Mouse (Mus musculus) heart, postnatal 0 days (tissue): ENCODE measurements around the gene AC131692.1. TPM values are rescaled to one million over a fixed set of nuclear protein-coding genes. Genes with fewer than 3 reads are reported as not detected.

ENCODE experiments used
- ATAC-seq: fragments of 200-750 bp; cut with Nextera tagmentation; 2 replicates; pipeline ENCODE4 v1.8.0; 2017; ENCODE audit warnings: low read depth, moderate number of reproducible peaks, moderate library complexity; ENCODE audit not compliant: insufficient read depth
- DNase-seq: peaks from one replicate; pipeline ENCODE4 v3.0.0-alpha.2; 2016; ENCODE audit warnings: low spot score
- H3K27ac ChIP-seq: fragments of 300-500 bp; sonication (generic); 2 replicates; pipeline ENCODE4 v1.5.1; 2014; ENCODE audit warnings: low read depth, mild to moderate bottlenecking
- H3K27me3 ChIP-seq: fragments of 300-500 bp; sonication (generic); 2 replicates; pipeline ENCODE4 v1.6.1; 2014; ENCODE audit warnings: low read length, mixed read lengths; ENCODE audit not compliant: control insufficient read depth, insufficient read depth
- H3K36me3 ChIP-seq: fragments of 300-500 bp; sonication (generic); replicated peaks from 2 replicates; pipeline ENCODE4 v1.6.1; 2014; ENCODE audit warnings: low read length, mixed read lengths; ENCODE audit not compliant: control insufficient read depth, insufficient read depth
- H3K4me1 ChIP-seq: fragments of 300-500 bp; sonication (generic); 2 replicates; pipeline ENCODE4 v1.6.1; 2014; ENCODE audit warnings: antibody characterized with exemption; ENCODE audit not compliant: control insufficient read depth, insufficient read depth
- H3K4me2 ChIP-seq: fragments of 300-500 bp; sonication (generic); 2 replicates; pipeline ENCODE4 v1.6.1; 2014; ENCODE audit warnings: low read depth, mild to moderate bottlenecking, low read length, moderate library complexity
- H3K4me3 ChIP-seq: fragments of 300-500 bp; sonication (generic); 2 replicates; pipeline ENCODE4 v1.5.1; 2014; ENCODE audit warnings: low read depth, low read length
- H3K9ac ChIP-seq: fragments of 300-500 bp; sonication (generic); replicated peaks from 2 replicates; pipeline ENCODE4 v1.6.1; 2014; ENCODE audit warnings: low read depth, low read length, mixed read lengths
- H3K9me3 ChIP-seq: fragments of 300-500 bp; sonication (generic); replicated peaks from 2 replicates; pipeline ENCODE4 v1.6.1; 2016; ENCODE audit warnings: low read length; ENCODE audit not compliant: control insufficient read depth
- CTCF ChIP-seq: IDR thresholded peaks from 2 replicates; pipeline ENCODE4 v1.5.1; 2016; ENCODE audit warnings: antibody characterized with exemption, control low read depth, low read depth
- EP300 ChIP-seq: IDR thresholded peaks from 2 replicates; pipeline ENCODE4 v1.6.1; 2016; ENCODE audit warnings: antibody characterized with exemption, low read depth
- WGBS: fragments of 180-500 bp; shearing (Covaris S2); extraction: QIAGEN DNeasy Blood & Tissue Kit; methylation state at CpG from one replicate; pipeline ENCODE4 v1.1.7; 2014; 5-methylcytosine and 5-hydroxymethylcytosine counted together
- polyA plus RNA-seq: library from polyadenylated mRNA; unstranded; fragments of >200 nt; fragmentation: Nextera tagmentation; extraction: Ambion mirVana; gene quantifications from 2 replicates; pipeline ENCODE4 v1.2.1, GENCODE M21; 2015
- total RNA-seq: library from RNA; depleted of rRNA; stranded (reverse); fragments of >200 nt; gene quantifications from 2 replicates; pipeline ENCODE4 v1.2.3, GENCODE M21; 2014; ENCODE audit warnings: low replicate concordance

Gene AC131692.1
- total and polyA plus RNA-seq, 2 experiments from 2014 or later: not detected

DNA sequence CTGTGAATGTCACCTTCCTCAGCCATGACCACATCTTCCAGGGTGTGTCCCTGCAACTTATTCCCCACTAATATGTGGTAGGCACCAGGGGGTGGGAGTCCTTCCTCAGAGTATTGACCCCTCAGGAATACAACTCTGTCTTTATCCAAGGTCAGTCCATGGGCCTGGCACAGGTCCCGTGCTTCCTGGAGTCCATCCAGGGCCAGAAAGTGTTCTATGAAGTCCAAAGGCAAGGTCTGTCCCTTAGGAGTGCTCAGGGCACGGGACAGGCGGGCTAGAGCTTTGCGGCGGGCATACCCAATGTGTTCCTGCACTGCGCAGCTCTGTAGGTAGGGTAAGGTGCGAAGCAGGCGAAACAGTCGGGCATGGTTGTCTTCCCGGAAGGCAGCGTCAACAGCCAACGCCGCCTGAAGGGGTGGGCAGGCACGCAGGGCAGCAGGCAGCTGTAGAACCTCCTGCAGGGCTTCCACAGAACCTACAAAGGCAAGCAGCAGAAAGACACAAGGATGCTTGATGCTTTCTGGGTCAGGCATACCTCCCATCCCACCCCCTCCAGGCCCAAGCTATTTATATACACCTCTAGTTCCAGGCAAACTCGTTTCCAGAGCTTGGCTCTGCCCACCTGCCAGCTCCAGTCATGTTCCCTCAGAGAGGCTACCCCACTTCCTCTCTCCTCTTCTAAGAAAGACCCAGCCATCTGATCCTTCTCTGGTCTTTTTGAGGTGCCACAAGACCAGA is 22.1 kb downstream of the AC131692.1 start:
- Histone ChIP-seq H3K4me3 (no peak overlapping the region), H3K9me3 (no peaks in the 10 kb centered on the region), H3K4me1 (peaks cover 11% of the 10 kb centered on the region), H3K27me3 (no peaks in the 10 kb centered on the region), H3K9ac (0 out of 2 replicates have a peak overlapping the region, but pooled peaks have one; percentile 21), H3K4me2 (peak overlapping the region; percentile 98), H3K36me3 (peaks cover 28% of the 10 kb centered on the region), H3K27ac (0 out of 2 replicates have a peak overlapping the region, but pooled peaks have one; percentile 5)
- no peak for TF ChIP-seq EP300
- no peak for TF ChIP-seq CTCF
- DNase-seq (no peak), ATAC-seq (no peak)
- 77% methylated on average over 15 of the region's 15 CpGs for WGBS

DNA sequence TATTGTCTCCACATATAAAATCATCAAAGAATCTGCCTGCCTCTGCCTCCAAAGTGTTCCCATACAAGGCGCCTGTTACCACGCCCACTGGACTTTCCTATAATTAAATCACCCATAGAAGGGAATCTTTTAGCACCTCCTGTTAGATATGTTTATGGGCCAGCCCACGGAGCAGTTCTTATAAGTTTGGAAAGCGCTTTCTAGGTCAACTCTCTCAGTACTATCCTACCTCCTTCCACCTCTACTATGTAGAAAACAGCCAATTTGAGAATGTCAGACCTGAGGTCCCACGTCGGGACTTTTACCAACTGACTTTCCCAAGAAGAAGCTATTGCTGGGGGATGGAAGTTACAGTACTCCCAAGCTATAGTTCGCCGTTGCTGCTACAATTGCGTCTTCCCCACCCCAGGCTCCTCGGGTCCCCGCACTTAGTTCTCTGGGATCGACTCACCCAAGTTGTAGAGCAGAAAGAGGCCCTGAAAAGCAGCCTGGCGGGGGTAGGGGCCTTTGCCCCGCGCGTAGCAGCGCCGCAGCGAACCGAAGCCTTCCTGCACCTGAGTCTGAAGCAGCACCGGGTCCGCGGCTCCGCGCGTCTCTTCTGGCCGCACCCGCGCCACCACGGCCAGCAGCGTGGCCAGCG is 23.2 kb downstream of the AC131692.1 start:
- ATAC-seq (peak; percentile 2; the same call in 1 of the 2 replicates), DNase-seq (no peak)
- peak overlapping the region; percentile 64 for H3K4me3 ChIP-seq
- WGBS: 4% methylated on average over 31 of the region's 32 CpGs
- no peaks in the 10 kb centered on the region for H3K9me3 ChIP-seq
- H3K36me3 ChIP-seq: peaks cover 28% of the 10 kb centered on the region
- no peaks in the 10 kb centered on the region for H3K27me3 ChIP-seq
- H3K9ac ChIP-seq: peak overlapping the region; percentile 79
- H3K4me1 ChIP-seq: peaks cover 11% of the 10 kb centered on the region
- peak overlapping the region; percentile 98 for H3K4me2 ChIP-seq
- TF ChIP-seq EP300 (no peak), CTCF (no peak)
- peak overlapping the region; percentile 92 for H3K27ac ChIP-seq

DNA sequence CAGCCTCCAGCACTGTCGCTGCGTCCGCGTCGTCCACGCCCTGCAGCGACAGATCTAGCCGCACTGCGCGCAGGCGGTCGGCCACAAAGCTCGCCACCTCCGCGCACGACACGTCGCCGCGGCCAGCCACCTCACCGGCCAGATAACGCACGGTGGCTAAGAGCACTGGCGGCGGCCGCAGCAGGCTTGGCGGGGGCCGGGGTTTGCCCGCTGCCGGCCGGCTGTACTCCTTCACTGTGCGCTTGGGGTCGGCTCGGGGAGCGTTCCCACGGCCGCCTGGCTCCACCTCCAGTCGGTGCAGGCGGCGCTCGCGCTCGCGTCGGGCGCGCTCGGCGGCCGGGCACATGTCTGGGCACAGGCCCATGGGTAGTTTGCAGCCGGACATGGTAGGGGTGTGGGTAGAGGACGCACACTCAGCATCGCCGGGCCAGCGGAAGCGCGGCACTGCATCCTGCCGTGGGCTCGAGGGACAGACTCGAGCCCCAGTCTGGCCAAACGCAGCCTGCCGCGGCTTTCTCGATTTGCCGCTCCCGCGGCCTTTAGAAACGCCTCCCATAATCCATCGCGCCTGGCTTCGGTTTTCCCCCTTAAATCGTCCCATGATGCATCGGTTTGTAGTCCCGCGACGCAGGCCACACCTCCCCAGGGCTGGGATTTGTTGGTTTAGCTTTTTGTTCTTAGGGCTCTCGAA is 23.9 kb downstream of the AC131692.1 start, which contains the start of gene Sac3d1:
Gene Sac3d1 (minus strand): TSS at position 665 of the 691 bp plus-strand sequence.
- Histone ChIP-seq H3K4me3 (peak within 1 kb of the TSS; percentile 64), H3K36me3 (peaks cover 24% of the 10 kb centered on the region), H3K9ac (peak within 1 kb of the TSS; percentile 79), H3K4me1 (peaks cover 11% of the 10 kb centered on the region), H3K4me2 (peak within 1 kb of the TSS; percentile 98), H3K27ac (peak within 1 kb of the TSS; percentile 92), H3K9me3 (no peaks in the 10 kb centered on the region), H3K27me3 (no peaks in the 10 kb centered on the region)
- ATAC-seq: peak; percentile 85
- TF ChIP-seq CTCF (no peak), EP300 (peak; percentile 51; the same call in 1 of the 2 replicates)
- under 1% methylated on average over 62 of the region's 77 CpGs for WGBS
- peak; percentile 85 for DNase-seq

DNA sequence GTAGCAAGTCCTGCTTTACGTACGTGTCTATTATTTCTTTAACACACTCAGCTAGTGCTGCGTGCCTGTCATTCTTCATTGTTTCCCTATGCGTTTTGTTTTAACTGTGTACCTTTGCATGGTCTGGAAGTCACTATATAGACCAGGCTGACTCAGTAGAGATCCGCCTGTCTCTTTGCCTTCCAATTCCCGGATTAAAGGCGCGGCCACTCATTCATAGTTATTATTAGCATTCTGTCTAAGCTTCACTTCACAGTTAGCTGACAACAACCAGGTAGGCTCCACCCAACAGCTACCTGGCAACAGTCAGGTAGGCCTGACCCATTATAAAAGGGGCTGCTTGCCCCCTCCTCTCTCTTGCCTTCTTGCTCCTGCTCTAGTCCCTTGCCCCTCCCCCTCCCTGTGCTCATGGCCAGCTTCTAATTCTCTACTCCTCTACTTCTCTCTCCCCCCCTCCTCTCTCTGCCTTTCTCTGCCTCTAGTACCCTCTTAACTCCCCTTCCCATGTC is 24.5 kb downstream of the AC131692.1 start:
- peak overlapping the region; percentile 79 for H3K9ac ChIP-seq
- H3K27ac ChIP-seq: peak overlapping the region; percentile 92
- peak overlapping the region; percentile 98 for H3K4me2 ChIP-seq
- H3K4me3 ChIP-seq: peak overlapping the region; percentile 64
- no peaks in the 10 kb centered on the region for H3K9me3 ChIP-seq
- no peaks in the 10 kb centered on the region for H3K27me3 ChIP-seq
- peak; percentile 1; the same call in 1 of the 2 replicates for ATAC-seq
- WGBS: 2% methylated on average over 8 of the region's 8 CpGs
- H3K4me1 ChIP-seq: peaks cover 11% of the 10 kb centered on the region
- DNase-seq: no peak
- TF ChIP-seq CTCF: no peak
- no peak for TF ChIP-seq EP300
- H3K36me3 ChIP-seq: peaks cover 24% of the 10 kb centered on the region

DNA sequence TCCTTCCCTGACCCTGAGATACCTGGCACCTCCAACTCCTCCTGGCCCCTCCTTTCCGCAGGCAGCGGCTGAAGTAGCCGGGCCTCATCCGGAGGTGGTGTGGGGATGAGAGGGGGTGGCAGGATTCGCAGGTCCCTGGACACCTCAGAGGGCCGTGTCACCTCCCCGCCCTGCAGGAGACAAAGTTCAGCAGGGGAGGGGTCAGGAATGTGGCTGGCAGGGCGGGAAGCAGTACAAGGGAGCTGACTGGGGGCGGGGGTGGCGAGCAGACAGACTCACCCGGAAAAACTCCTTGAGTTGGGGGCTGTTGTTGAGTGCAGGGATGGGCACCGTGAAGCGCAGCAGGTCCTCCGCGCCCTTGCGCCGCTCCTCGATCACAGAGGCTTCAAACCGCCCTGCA is 27.5 kb downstream of the AC131692.1 start:
- ATAC-seq: no peak
- WGBS: 38% methylated on average over 19 of the region's 19 CpGs

More for the DNA sequence above, 27.5 kb downstream of the AC131692.1 start:
- Histone ChIP-seq H3K4me2 (no peak overlapping the region), H3K27ac (no peak overlapping the region), H3K4me3 (no peak overlapping the region), H3K36me3 (0 out of 2 replicates have a peak, but pooled peaks cover 4% of the 10 kb centered on the region), H3K27me3 (no peaks in the 10 kb centered on the region), H3K9me3 (no peaks in the 10 kb centered on the region), H3K4me1 (peaks cover 7% of the 10 kb centered on the region), H3K9ac (no peak overlapping the region)
- TF ChIP-seq CTCF (no peak), EP300 (no peak)
- no peak for DNase-seq
